In the genomic region with DNA sequence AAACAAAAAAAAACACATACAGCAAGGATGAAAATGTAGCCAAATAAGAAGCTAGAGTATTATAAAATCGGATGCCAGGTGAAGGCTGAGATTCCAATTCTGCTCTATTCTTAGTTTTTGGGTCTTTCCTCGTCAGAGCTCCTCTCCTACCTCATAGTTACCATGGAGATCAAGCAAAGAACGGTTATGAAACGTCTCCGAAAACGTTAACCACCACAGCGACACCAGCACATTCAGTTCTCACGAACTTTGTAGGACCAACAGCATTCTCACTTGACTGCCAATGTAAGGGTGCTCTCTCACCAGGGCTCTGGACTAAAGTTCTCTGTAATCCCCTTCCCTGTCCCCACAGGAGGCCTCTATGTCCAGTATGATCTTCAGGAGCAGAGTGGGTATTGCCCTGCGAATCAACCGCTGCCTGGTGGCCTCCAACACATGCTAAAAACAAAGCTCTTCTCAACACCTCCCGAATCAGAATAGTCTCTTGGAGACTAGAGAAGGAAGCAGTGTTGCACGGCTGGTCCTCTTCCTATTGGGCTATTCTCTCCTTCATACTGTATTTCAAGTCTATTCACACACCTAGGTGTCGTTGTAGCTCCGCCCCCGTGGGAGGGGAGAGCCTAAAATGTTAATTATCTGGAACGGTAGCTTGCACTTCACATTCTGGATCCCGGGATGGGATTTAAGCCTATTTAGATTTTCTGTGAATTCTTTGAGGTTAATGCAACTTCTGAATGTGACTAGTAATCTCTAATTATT, we compare ENCODE assay signal across 13 mouse cellular contexts. TPM values are rescaled to one million over a fixed set of nuclear protein-coding genes. Genes with fewer than 3 reads are reported as not detected.
DNase-seq lines count a peak whose midpoint lies in the region; ATAC-seq lines count a peak whose summit lies in the region.
"Had no signal": no experiment of that assay in that cellular context is flagged by ENCODE, and none has a peak within 500 bp of the region (broad histone marks: within the 10 kb centered on the region; RNA-seq: fewer than 3 reads in every experiment).

No protein-coding gene starts in this region.

- H3K4me2 ChIP-seq in embryonic facial prominence, embryonic 15.5 days (replicated peaks) = peak overlapping the region; percentile 23
- H3K4me2 ChIP-seq in midbrain, embryonic 14.5 days (ENCODE audit: low read length) = no peak overlapping the region

- peak overlapping the region; percentile 37 for H3K4me3 ChIP-seq in heart, embryonic 10.5 days
- 0 out of 2 replicates have a peak overlapping the region, but pooled peaks have one; percentile 7 for H3K4me3 ChIP-seq in embryonic facial prominence, embryonic 15.5 days (replicated peaks)
- no peak overlapping the region for H3K4me3 ChIP-seq in midbrain, embryonic 14.5 days (replicated peaks; ENCODE audit: low read depth, low read length)

- H3K4me1 ChIP-seq in heart, embryonic 10.5 days = peaks cover 38% of the 10 kb centered on the region
- H3K4me1 ChIP-seq in embryonic facial prominence, embryonic 15.5 days = peaks cover 42% of the 10 kb centered on the region
- H3K4me1 ChIP-seq in midbrain, embryonic 14.5 days (ENCODE audit: control insufficient read depth, insufficient read depth, low read length) = peaks cover 13% of the 10 kb centered on the region; the same call in 1 of the 2 replicates

- no peak overlapping the region for H3K27ac ChIP-seq in heart, embryonic 10.5 days
- H3K27ac ChIP-seq in embryonic facial prominence, embryonic 15.5 days (replicated peaks) = no peak overlapping the region; the same call in 1 of the 2 replicates
- no peak overlapping the region for H3K27ac ChIP-seq in midbrain, embryonic 14.5 days (replicated peaks; ENCODE audit: low read depth, low read length)

- no peak for ATAC-seq in embryonic facial prominence, embryonic 15.5 days (ENCODE audit: insufficient number of reproducible peaks, low FRiP score, low TSS enrichment, low read depth)
- no peak for ATAC-seq in midbrain, embryonic 14.5 days (ENCODE audit: low FRiP score, low TSS enrichment)

- 20% methylated on average over 17 of the region's 17 CpGs for WGBS in heart, embryonic 10.5 days
- 28% methylated on average over 17 of the region's 17 CpGs for WGBS in embryonic facial prominence, embryonic 15.5 days
- WGBS in midbrain, embryonic 14.5 days = 20% methylated on average over 17 of the region's 17 CpGs

- no peak for DNase-seq in heart, embryonic 10.5 days (ENCODE audit: low spot score)
- no peak for DNase-seq in heart, adult 8-10 months (ENCODE audit: low spot score)
- DNase-seq in left cerebral cortex, postnatal 25 days (ENCODE audit: low spot score in 2 of 2) = peak; percentile 35 to 77
- no peak for DNase-seq in left cerebral cortex, adult 9 months (ENCODE audit: low spot score in 2 of 2)
- peak; percentile 43 for DNase-seq in midbrain, embryonic 14.5 days
- DNase-seq in cerebellum, postnatal 10 days = no peak
- DNase-seq in ovary, adult 18-20 months (ENCODE audit: low spot score) = no peak
- DNase-seq: cerebellum, adult 11-12 months; lung, postnatal 4 days had no signal

- no peaks in the 10 kb centered on the region for H3K9me3 ChIP-seq in heart, embryonic 10.5 days
- H3K9me3 ChIP-seq in embryonic facial prominence, embryonic 15.5 days (replicated peaks) = no peaks in the 10 kb centered on the region
- H3K9me3 ChIP-seq in midbrain, embryonic 14.5 days (ENCODE audit: control insufficient read depth, low read length) = no peaks in the 10 kb centered on the region

- intact Hi-C loops in left cerebral cortex, postnatal 25 days (cut with DNase I) = loop anchor here (5.0 kb wide), 2 partner anchors 85 to 235 kb away; partner anchors contain the start of gene Foxd1

- peaks cover 59% of the 10 kb centered on the region for H3K27me3 ChIP-seq in heart, embryonic 10.5 days (ENCODE audit: insufficient read depth, poor library complexity, severe bottlenecking)
- H3K27me3 ChIP-seq in embryonic facial prominence, embryonic 15.5 days = peaks cover 28% of the 10 kb centered on the region
- H3K27me3 ChIP-seq in midbrain, embryonic 14.5 days (ENCODE audit: control insufficient read depth, insufficient read depth, low read length) = peaks cover 64% of the 10 kb centered on the region

- H3K36me3 ChIP-seq in heart, embryonic 10.5 days = no peaks in the 10 kb centered on the region
- H3K36me3 ChIP-seq in embryonic facial prominence, embryonic 15.5 days = no peaks in the 10 kb centered on the region
- H3K36me3 ChIP-seq in midbrain, embryonic 14.5 days (ENCODE audit: control insufficient read depth, insufficient read depth, low read length) = no peaks in the 10 kb centered on the region

- H3K9ac ChIP-seq in embryonic facial prominence, embryonic 15.5 days = no peak overlapping the region
- H3K9ac ChIP-seq in midbrain, embryonic 14.5 days (replicated peaks; ENCODE audit: low read length) = no peak overlapping the region

RNA-seq across cellular contexts. Expression of gene Tmem174, which starts 50.2 kb away (rescaled TPM):
- 0.05 TPM in 1 of 2 replicates, not detected in the other for polyA plus RNA-seq in heart, embryonic 10.5 days (2016; fragmentation: Nextera tagmentation; extraction: Ambion mirVana)
- not detected for total RNA-seq in heart, adult 8-10 months (2022)
- total RNA-seq in left cerebral cortex, postnatal 25 days (2021) = under 1 TPM in 1 of 2 experiments, not detected in 1; 0.23 TPM
- 0.12 TPM in 1 of 2 replicates, not detected in the other for polyA plus RNA-seq in embryonic facial prominence, embryonic 15.5 days (2015; fragmentation: Nextera tagmentation; extraction: Ambion mirVana)
- polyA plus RNA-seq in midbrain, embryonic 14.5 days (2014; fragmentation: Nextera tagmentation; extraction: Ambion mirVana) = not detected in 2 replicates
- total RNA-seq: neutrophil, adult 5-6 weeks had no signal
- polyA plus RNA-seq: heart, embryonic 16.5 days; limb, embryonic 11.5 days had no signal

Comparison
In these comparisons a context has a peak if more than half of its experiments do, and no peak if none do; other contexts are left out.
1. DNase-seq: peak in left cerebral cortex, postnatal 25 days (2 of 2) and midbrain, embryonic 14.5 days (single experiment); none in heart, embryonic 10.5 days (single experiment), heart, adult 8-10 months (single experiment), left cerebral cortex, adult 9 months (0 of 2), cerebellum, postnatal 10 days (0 of 2) and ovary, adult 18-20 months (single experiment).